Mouse (Mus musculus): ENCODE measurements around the gene Ogg1.

DNA sequence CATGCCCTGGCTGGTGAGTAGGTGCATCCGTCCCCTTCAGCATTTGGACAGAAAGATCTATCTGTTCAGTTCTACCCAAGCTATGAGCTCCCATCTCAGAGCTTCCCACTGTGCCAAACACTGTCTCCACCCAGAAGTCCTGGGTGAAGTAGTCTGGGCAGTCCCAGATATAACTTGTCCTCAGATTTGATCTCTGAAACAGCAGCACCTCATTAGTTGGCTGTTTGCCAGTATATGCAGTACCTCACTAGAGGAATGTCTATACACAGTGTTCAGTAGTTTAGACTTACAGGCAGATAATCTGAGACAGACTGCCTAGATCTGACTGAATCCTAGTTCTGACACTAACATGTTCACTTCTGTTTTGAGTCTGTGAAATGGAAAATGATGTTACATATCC is 2.6 kb downstream of the Ogg1 start:
- TF ChIP-seq CTCF (IDR thresholded peaks at IDR 0.05; ENCODE audit: low read depth) = no peak
- no peak for TF ChIP-seq EP300 (IDR thresholded peaks at IDR 0.05; ENCODE audit: low read depth)

Data from liver, postnatal 0 days (tissue).